Mouse (Mus musculus) midbrain, embryonic 14.5 days (tissue): ENCODE data around the gene Lmf1. TPM values are rescaled to one million over a fixed set of nuclear protein-coding genes. Genes with fewer than 3 reads are reported as not detected.
A peak's percentile ranks its signal among the peaks of the same experiment; 100 is the strongest.

Source experiments
- ATAC-seq: fragments of 200-750 bp; cut with Nextera tagmentation; 2 replicates; pipeline ENCODE4 v1.8.0; 2017; ENCODE audit warnings: moderate number of reproducible peaks, moderate library complexity; ENCODE audit not compliant: low FRiP score, low TSS enrichment
- DNase-seq: peaks from one replicate; pipeline ENCODE4 v3.0.0-alpha.2; 2015
- H3K27ac ChIP-seq: fragments of 300-500 bp; sonication (generic); replicated peaks from 2 replicates; pipeline ENCODE4 v1.5.1; 2014; ENCODE audit warnings: mild to moderate bottlenecking, low read depth, low read length, moderate library complexity
- H3K27me3 ChIP-seq: fragments of 300-500 bp; sonication (generic); 2 replicates; pipeline ENCODE4 v1.6.1; 2014; ENCODE audit warnings: low read length, control low read depth, mixed read lengths; ENCODE audit not compliant: control insufficient read depth, insufficient read depth
- H3K36me3 ChIP-seq: fragments of 300-500 bp; sonication (generic); 2 replicates; pipeline ENCODE4 v1.6.1; 2014; ENCODE audit warnings: low read length, control low read depth; ENCODE audit not compliant: control insufficient read depth, insufficient read depth
- H3K4me1 ChIP-seq: fragments of 300-500 bp; sonication (generic); 2 replicates; pipeline ENCODE4 v1.6.1; 2014; ENCODE audit warnings: mild to moderate bottlenecking, antibody characterized with exemption, low read length, control low read depth; ENCODE audit not compliant: control insufficient read depth, insufficient read depth
- H3K4me2 ChIP-seq: fragments of 300-500 bp; sonication (generic); 2 replicates; pipeline ENCODE4 v1.6.1; 2014; ENCODE audit warnings: mild to moderate bottlenecking, low read length, moderate library complexity
- H3K4me3 ChIP-seq: fragments of 300-500 bp; sonication (generic); replicated peaks from 2 replicates; pipeline ENCODE4 v1.5.1; 2014; ENCODE audit warnings: low read depth, low read length
- H3K9ac ChIP-seq: fragments of 300-500 bp; sonication (generic); replicated peaks from 2 replicates; pipeline ENCODE4 v1.6.1; 2014; ENCODE audit warnings: mild to moderate bottlenecking, low read length, moderate library complexity
- H3K9me3 ChIP-seq: fragments of 300-500 bp; sonication (generic); 2 replicates; pipeline ENCODE4 v1.6.1; 2016; ENCODE audit warnings: low read length, control low read depth, mixed read lengths; ENCODE audit not compliant: control insufficient read depth
- WGBS: fragments of 180-500 bp; shearing (Covaris S2); extraction: QIAGEN DNeasy Blood & Tissue Kit; methylation state at CpG from one replicate; pipeline ENCODE4 v1.1.7; 2014; 5-methylcytosine and 5-hydroxymethylcytosine counted together
- polyA plus RNA-seq: library from polyadenylated mRNA; unstranded; fragments of >200 nt; fragmentation: Nextera tagmentation; extraction: Ambion mirVana; gene quantifications from 2 replicates; pipeline ENCODE4 v1.2.1, GENCODE M21; 2014

Gene Lmf1
- polyA plus RNA-seq, 1 experiment from 2014 or later, result 20.8 TPM

- Histone ChIP-seq H3K27ac (peak overlapping the region; percentile 56), H3K9me3 (no peaks in the 10 kb centered on the region), H3K36me3 (no peaks in the 10 kb centered on the region), H3K4me3 (no peak overlapping the region), H3K9ac (no peak overlapping the region), H3K4me1 (peaks cover 35% of the 10 kb centered on the region), H3K4me2 (peak overlapping the region; percentile 22), H3K27me3 (peaks cover 28% of the 10 kb centered on the region)
- WGBS, result 75% methylated on average over 17 of the region's 17 CpGs
- DNase-seq, result no peak
- ATAC-seq, result no peak
Observed at GRCm38 (mm10) chr17:25565860-25566600, 12.9 kb upstream of the Lmf1 start.

- no peaks in the 10 kb centered on the region for H3K9me3 ChIP-seq
- DNase-seq (no peak), ATAC-seq (no peak)
- no peak overlapping the region for H3K9ac ChIP-seq
- no peak overlapping the region for H3K4me3 ChIP-seq
- peak overlapping the region; percentile 87 for H3K4me2 ChIP-seq
- WGBS, result 78% methylated on average over 13 of the region's 13 CpGs
- no peak overlapping the region for H3K27ac ChIP-seq
- peaks cover 40% of the 10 kb centered on the region for H3K27me3 ChIP-seq
- H3K36me3 ChIP-seq, result no peaks in the 10 kb centered on the region
- H3K4me1 ChIP-seq, result peaks cover 29% of the 10 kb centered on the region
Observed at GRCm38 (mm10) chr17:25567261-25567660, 11.6 kb upstream of the Lmf1 start.

- Histone ChIP-seq H3K27me3 (peaks cover 40% of the 10 kb centered on the region), H3K4me1 (peaks cover 29% of the 10 kb centered on the region), H3K9ac (no peak overlapping the region), H3K36me3 (no peaks in the 10 kb centered on the region), H3K4me2 (peak overlapping the region; percentile 87), H3K27ac (no peak overlapping the region), H3K4me3 (no peak overlapping the region), H3K9me3 (no peaks in the 10 kb centered on the region)
- DNase-seq, result peak; percentile 84
- WGBS, result 20% methylated on average over 14 of the region's 14 CpGs
- ATAC-seq, result no peak
Observed at GRCm38 (mm10) chr17:25567745-25568144, 11.1 kb upstream of the Lmf1 start.

GRCm38 (mm10) chr17:25568206-25568605, 10.7 kb upstream of the Lmf1 start:
- Histone ChIP-seq H3K4me1 (peaks cover 29% of the 10 kb centered on the region), H3K9me3 (no peaks in the 10 kb centered on the region), H3K9ac (no peak overlapping the region), H3K27ac (no peak overlapping the region), H3K4me3 (0 out of 2 replicates have a peak overlapping the region, but pooled peaks have one; percentile 42), H3K27me3 (peaks cover 40% of the 10 kb centered on the region), H3K36me3 (no peaks in the 10 kb centered on the region), H3K4me2 (peak overlapping the region; percentile 87)
- DNase-seq, result peak; percentile 33
- ATAC-seq, result no peak
- WGBS, result 36% methylated on average over 10 of the region's 10 CpGs

- H3K9me3 ChIP-seq, result no peaks in the 10 kb centered on the region
- H3K27me3 ChIP-seq, result peaks cover 40% of the 10 kb centered on the region
- H3K27ac ChIP-seq, result no peak overlapping the region
- no peak for ATAC-seq
- H3K9ac ChIP-seq, result no peak overlapping the region; the same call in 1 of the 2 replicates
- no peaks in the 10 kb centered on the region for H3K36me3 ChIP-seq
- no peak for DNase-seq
- peaks cover 29% of the 10 kb centered on the region for H3K4me1 ChIP-seq
- peak overlapping the region; percentile 42 for H3K4me3 ChIP-seq
- peak overlapping the region; percentile 87 for H3K4me2 ChIP-seq
- 74% methylated on average over 11 of the region's 11 CpGs for WGBS
Observed at GRCm38 (mm10) chr17:25568880-25569279, 10.0 kb upstream of the Lmf1 start.

GRCm38 (mm10) chr17:25569833-25570647, 8.8 kb upstream of the Lmf1 start:
- DNase-seq (peak; percentile 51), ATAC-seq (peak; percentile 32; the same call in 1 of the 2 replicates)
- peak overlapping the region; percentile 42 for H3K4me3 ChIP-seq
- peaks cover 40% of the 10 kb centered on the region for H3K27me3 ChIP-seq
- peak overlapping the region; percentile 49 for H3K9ac ChIP-seq
- WGBS, result 2% methylated on average over 54 of the region's 54 CpGs
- H3K9me3 ChIP-seq, result no peaks in the 10 kb centered on the region
- no peaks in the 10 kb centered on the region for H3K36me3 ChIP-seq
- H3K4me2 ChIP-seq, result peak overlapping the region; percentile 87
- peaks cover 29% of the 10 kb centered on the region for H3K4me1 ChIP-seq
- no peak overlapping the region for H3K27ac ChIP-seq

GRCm38 (mm10) chr17:25570648-25571452, 8.0 kb upstream of the Lmf1 start, which contains the start of gene Sox8:
Gene Sox8 (minus strand): TSS chr17:25570686.
- H3K36me3 ChIP-seq, result no peaks in the 10 kb centered on the region
- peak within 1 kb of the TSS; percentile 49 for H3K9ac ChIP-seq
- peak; percentile 67 for ATAC-seq
- H3K4me1 ChIP-seq, result peaks cover 24% of the 10 kb centered on the region
- no peak within 1 kb of the TSS for H3K27ac ChIP-seq
- peak within 1 kb of the TSS; percentile 87 for H3K4me2 ChIP-seq
- under 1% methylated on average over 61 of the region's 61 CpGs for WGBS
- no peaks in the 10 kb centered on the region for H3K9me3 ChIP-seq
- peaks cover 40% of the 10 kb centered on the region for H3K27me3 ChIP-seq
- peak within 1 kb of the TSS; percentile 42 for H3K4me3 ChIP-seq
- peak; percentile 85 for DNase-seq

GRCm38 (mm10) chr17:25571453-25571820, 7.4 kb upstream of the Lmf1 start:
- no peaks in the 10 kb centered on the region for H3K9me3 ChIP-seq
- 4% methylated on average over 8 of the region's 8 CpGs for WGBS
- peak overlapping the region; percentile 42 for H3K4me3 ChIP-seq
- H3K27ac ChIP-seq, result no peak overlapping the region
- peak overlapping the region; percentile 87 for H3K4me2 ChIP-seq
- ATAC-seq (no peak), DNase-seq (no peak)
- H3K4me1 ChIP-seq, result peaks cover 24% of the 10 kb centered on the region
- H3K36me3 ChIP-seq, result no peaks in the 10 kb centered on the region
- H3K27me3 ChIP-seq, result peaks cover 40% of the 10 kb centered on the region
- H3K9ac ChIP-seq, result peak overlapping the region; percentile 49; the same call in 1 of the 2 replicates
